Comparison of ENCODE assay signal across 27 mouse cellular contexts in the genomic region with DNA sequence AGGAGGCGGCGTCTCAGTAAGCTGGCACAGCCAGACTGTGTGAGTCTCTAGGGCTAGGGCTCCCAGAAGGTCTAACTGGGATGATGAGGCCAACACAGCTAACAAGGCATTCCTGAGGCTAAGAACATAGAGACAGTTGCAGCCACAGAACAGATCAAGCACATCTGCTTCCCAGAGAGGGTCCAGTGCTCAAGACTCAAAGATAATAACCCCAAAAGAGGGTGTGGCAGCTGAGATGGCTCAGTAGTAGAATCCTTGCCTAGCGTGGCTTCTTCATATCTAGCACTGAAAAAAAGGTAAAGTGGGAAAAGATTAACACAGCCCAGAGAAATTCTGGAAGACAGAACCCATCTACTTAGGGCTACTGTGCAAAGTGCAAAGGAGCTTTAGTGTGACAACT.
DNase-seq lines count a peak whose midpoint lies in the region; ATAC-seq and TF ChIP-seq lines count a peak whose summit lies in the region.
"Had no signal": no experiment of that assay in that cellular context is flagged by ENCODE, and none has a peak within 500 bp of the region (broad histone marks: within the 10 kb centered on the region; RNA-seq: fewer than 3 reads in every experiment).

No protein-coding gene starts in this region.

- peak; percentile 31 for DNase-seq in adrenal gland, postnatal 10 days
- no peak for DNase-seq in adrenal gland, adult 2 months
- DNase-seq in layer of hippocampus, adult 2 months (ENCODE audit: low spot score in 2 of 2), result no peak
- DNase-seq in layer of hippocampus, adult 11-12 months (ENCODE audit: low spot score), result no peak
- DNase-seq in liver, postnatal 0 days, result no peak
- no peak for DNase-seq in cerebellum, adult 9-10 months
- DNase-seq in left cerebral cortex, adult 2 months (ENCODE audit: extremely low spot score in 1 of 2, low spot score in 2 of 2), result no peak
- DNase-seq: cerebellum, postnatal 14 days; gastrocnemius, postnatal 10 days; heart, adult 18-20 months; heart, postnatal 14 days; kidney, adult 11 months; kidney, postnatal 36 days; lung, postnatal 10 days; right cerebral cortex, adult 18-20 months; right cerebral cortex, postnatal 4 days; thymus, postnatal 14 days had no signal

- H3K4me1 ChIP-seq in liver, postnatal 0 days (ENCODE audit: insufficient read depth), result peaks cover 63% of the 10 kb centered on the region

- no peaks in the 10 kb centered on the region for H3K27me3 ChIP-seq in liver, postnatal 0 days (ENCODE audit: insufficient read depth, low read length)
- H3K27me3 ChIP-seq: embryonic facial prominence, embryonic 12.5 days; heart, embryonic 13.5 days; hindbrain, embryonic 12.5 days; kidney, embryonic 15.5 days; neural tube, embryonic 13.5 days; Patski had no signal

- peak overlapping the region; percentile 55; the same call in 1 of the 2 replicates for H3K27ac ChIP-seq in layer of hippocampus, adult 2 months
- no peak overlapping the region for H3K27ac ChIP-seq in liver, postnatal 0 days (ENCODE audit: low read depth)
- no peak overlapping the region for H3K27ac ChIP-seq in left cerebral cortex, adult 2 months
- H3K27ac ChIP-seq: embryonic facial prominence, embryonic 12.5 days; heart, embryonic 13.5 days; hindbrain, embryonic 12.5 days; kidney, embryonic 15.5 days; limb, embryonic 10.5 days; neural tube, embryonic 13.5 days had no signal

- TF ChIP-seq EP300 in liver, postnatal 0 days (IDR thresholded peaks at IDR 0.05; ENCODE audit: low read depth), result no peak

- TF ChIP-seq CTCF in layer of hippocampus, adult 2 months (conservative IDR thresholded peaks at IDR 0.05), result no peak
- TF ChIP-seq CTCF in liver, postnatal 0 days (IDR thresholded peaks at IDR 0.05; ENCODE audit: low read depth), result no peak
- no peak for TF ChIP-seq CTCF in left cerebral cortex, adult 2 months (IDR thresholded peaks at IDR 0.05)

- intact Hi-C loops in left cerebral cortex, adult 2 months (cut with DNase I), result no loop called here

- ATAC-seq in common myeloid progenitor, adult 5-6 weeks (replicated peaks; ENCODE audit: low read depth, poor library complexity, severe bottlenecking), result peak; percentile 13; the same call in 1 of the 2 replicates
- peak; percentile 47; the same call in 1 of the 2 replicates for ATAC-seq in liver, postnatal 0 days
- ATAC-seq: midbrain, embryonic 16.5 days; Patski had no signal

- H3K4me2 ChIP-seq in liver, postnatal 0 days (ENCODE audit: low read depth, low read length), result no peak overlapping the region
- H3K4me2 ChIP-seq: embryonic facial prominence, embryonic 12.5 days; heart, embryonic 13.5 days; hindbrain, embryonic 12.5 days; kidney, embryonic 15.5 days; neural tube, embryonic 13.5 days had no signal

- WGBS in liver, postnatal 0 days (ENCODE audit: insufficient replicate concordance), result 69% methylated on average over 3 of the region's 3 CpGs

- H3K9me3 ChIP-seq in liver, postnatal 0 days (ENCODE audit: low read length), result no peaks in the 10 kb centered on the region
- H3K9me3 ChIP-seq: embryonic facial prominence, embryonic 12.5 days; heart, embryonic 13.5 days; hindbrain, embryonic 12.5 days; kidney, embryonic 15.5 days; limb, embryonic 10.5 days; neural tube, embryonic 13.5 days had no signal

- H3K9ac ChIP-seq in liver, postnatal 0 days (replicated peaks), result no peak overlapping the region
- H3K9ac ChIP-seq: embryonic facial prominence, embryonic 12.5 days; heart, embryonic 13.5 days; hindbrain, embryonic 12.5 days; kidney, embryonic 15.5 days; neural tube, embryonic 13.5 days had no signal

- no peaks in the 10 kb centered on the region for H3K36me3 ChIP-seq in liver, postnatal 0 days (replicated peaks; ENCODE audit: insufficient read depth, low read length)
- H3K36me3 ChIP-seq: embryonic facial prominence, embryonic 12.5 days; heart, embryonic 13.5 days; hindbrain, embryonic 12.5 days; kidney, embryonic 15.5 days; limb, embryonic 10.5 days; neural tube, embryonic 13.5 days had no signal

- H3K4me3 ChIP-seq in layer of hippocampus, adult 2 months, result no peak overlapping the region
- no peak overlapping the region for H3K4me3 ChIP-seq in liver, postnatal 0 days (ENCODE audit: low read depth, low read length)
- H3K4me3 ChIP-seq in left cerebral cortex, adult 2 months, result no peak overlapping the region
- H3K4me3 ChIP-seq: embryonic facial prominence, embryonic 12.5 days; heart, embryonic 13.5 days; hindbrain, embryonic 12.5 days; kidney, embryonic 15.5 days; limb, embryonic 10.5 days; myocyte; neural tube, embryonic 13.5 days had no signal
